Mouse (Mus musculus) ovary, postnatal 10 days (tissue): ENCODE measurements at regions not wholly inside any gene's neighbourhood (a gene's known extent, or its start where the extent isn't known, plus 50 kb on each side); places are given as distances from the start of the nearest gene placed in this dataset.

Experiments
- DNase-seq: peaks from one replicate; pipeline ENCODE4 v3.0.0; 2022; ENCODE audit warnings: low spot score

DNA sequence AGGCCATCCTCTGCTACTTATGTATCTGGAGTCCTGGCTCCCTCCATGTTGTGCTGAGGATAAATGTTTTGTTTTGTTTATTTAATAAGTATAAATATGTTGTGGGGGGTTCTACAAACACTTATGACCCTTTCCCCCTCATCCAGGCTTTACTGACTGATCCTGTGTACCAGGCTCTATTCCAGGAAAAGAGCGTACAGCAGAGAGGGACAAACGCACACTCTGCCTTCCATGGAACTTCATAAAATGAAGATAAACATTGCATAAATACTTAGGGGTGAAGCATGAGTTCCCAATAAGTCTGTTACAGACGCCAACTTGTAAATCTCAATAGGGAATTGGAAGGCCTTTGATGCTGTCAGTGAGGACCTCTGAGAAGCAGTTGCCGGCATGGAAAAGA is 263.7 kb upstream of the Atp2b1 start:
- DNase-seq, result no peak

DNA sequence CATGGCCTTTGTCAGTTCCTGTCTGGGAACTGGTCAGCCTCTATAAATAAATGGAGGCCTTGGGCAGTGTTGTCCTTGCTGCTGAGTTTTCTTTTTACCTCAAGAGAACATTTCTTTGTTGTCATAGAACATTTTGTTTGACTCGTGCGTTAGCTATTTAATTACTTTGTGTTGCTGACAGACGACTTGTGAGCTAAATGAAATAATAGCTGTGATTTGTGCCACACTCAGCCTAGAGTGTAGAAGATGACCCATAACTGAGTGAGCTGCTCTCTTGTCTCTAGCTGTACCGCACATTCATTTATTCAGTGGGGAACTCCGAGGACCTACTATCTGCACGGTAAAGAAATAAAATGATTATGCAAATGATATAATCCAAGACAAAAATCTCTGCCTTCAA is 263.1 kb upstream of the Atp2b1 start:
- DNase-seq, result no peak

DNA sequence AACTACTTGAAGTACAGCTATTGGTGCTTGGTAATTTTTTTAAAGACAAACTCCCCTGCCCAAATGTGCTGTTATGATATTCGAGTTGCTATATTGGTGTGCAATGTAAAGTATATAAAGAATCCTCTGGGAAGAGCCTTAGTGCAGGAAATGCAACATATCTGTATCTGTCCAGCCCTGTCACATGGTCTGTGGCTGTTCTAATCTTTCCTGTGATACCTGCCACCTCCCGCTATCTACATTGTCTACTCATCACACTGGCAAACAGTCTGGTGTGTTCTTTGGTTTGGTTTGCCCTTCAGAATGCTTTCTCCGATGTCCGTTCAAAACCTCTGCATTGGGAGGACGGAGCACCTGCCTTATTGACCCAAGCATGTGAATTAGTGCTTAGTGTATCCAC is 262.6 kb upstream of the Atp2b1 start:
- DNase-seq, result no peak

DNA sequence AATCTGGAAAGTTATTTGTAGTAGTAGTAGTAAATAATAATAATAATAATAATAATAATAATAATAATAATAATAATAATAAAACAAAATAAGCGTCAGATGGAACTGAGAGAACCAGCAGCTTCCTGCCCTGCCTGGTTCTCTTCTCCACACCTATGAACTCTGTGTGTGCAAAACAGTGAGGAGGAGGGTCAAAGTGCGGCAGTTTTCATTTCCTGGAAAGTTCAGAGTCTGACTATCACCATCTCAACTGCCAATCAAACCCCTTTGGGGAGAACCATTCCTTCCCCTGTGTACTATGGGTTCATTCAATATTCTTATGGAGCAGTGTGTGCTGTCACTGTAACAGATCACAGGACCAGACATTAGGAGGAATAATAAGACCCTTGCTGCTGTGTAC is 262.1 kb upstream of the Atp2b1 start:
- DNase-seq, result no peak

DNA sequence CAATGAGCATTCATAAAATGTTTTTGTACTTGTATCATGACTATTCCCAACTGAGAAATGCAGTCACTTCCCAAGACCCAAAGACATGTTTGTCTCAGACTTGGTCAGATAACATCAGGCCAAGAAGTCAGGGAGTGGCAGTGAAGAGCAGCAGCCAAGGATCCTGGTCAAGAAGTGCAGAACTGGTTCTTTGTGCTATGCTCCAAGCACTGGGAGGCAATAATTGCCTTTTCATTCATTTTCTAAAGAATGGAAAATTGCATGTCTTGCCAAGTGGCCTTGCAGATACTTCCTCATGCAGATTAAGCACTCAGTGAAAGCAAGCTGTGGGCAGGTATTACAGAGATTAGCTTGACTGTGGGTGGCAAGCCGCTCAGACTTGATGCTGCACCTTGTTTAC is 253.5 kb upstream of the Atp2b1 start:
- no peak for DNase-seq

DNA sequence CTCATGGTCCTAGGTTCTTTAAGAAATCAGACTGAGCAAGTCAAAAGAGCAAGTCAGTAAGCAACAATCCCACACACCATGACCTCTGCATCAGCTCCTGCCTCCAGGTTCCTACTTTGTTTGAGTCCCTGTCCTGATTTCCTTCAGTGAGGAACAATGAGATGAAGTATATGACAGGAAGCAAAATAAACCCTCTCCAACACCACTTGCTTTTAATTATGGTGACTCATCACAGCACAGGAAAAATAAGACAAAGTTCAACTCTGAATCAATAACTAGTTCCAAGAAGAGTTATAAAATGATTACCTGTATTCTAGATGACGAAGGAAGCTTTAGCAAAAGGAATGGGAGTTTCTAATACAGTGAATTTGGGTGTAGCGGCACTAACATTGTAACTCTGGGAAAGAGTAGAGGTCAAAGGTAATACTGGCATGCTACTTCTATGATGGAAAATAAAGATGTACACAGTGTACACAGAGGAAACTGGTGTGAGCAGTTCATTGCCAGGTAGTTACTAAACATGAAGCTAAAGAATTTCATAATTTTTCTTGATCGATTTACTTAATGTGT is 248.2 kb upstream of the Atp2b1 start:
- DNase-seq, result no peak

DNA sequence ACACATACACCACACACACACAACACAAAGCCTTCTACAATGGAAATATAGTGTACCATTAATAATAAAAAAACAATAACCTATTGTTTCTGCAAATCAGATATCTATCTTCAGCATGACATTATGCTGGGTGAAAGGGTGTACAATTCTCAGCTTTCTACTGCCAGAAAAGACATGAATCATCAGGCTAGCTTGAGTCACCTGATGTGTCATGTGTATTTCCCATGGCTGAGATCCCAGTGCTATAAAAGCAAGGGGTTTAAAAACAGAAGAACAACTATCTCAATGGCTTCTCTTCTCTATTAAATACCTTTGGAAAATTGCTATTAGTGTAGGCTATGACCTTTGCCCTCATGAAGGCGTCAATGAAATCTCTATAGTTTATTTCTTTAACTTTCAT is 246.5 kb upstream of the Atp2b1 start:
- DNase-seq, result no peak

DNA sequence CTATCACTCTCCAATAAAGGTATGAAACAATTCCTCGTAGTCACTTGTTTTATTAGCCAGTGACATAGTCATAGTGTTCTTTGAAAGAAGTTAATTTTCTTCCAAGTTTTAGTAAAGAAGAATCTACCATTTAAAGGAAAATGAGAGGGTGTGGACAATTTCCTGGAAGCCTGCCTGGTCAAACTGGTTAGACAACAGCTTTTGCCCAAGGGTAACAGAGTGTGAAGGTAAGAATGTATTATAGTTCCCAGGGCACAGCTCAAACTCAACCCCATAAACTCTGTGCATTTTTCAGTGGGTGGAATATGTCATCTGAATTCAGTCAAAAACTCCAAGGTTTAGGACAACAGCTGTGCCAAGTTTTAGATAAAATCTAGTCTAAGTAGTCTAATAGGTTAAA is 240.1 kb upstream of the Atp2b1 start:
- DNase-seq, result no peak

DNA sequence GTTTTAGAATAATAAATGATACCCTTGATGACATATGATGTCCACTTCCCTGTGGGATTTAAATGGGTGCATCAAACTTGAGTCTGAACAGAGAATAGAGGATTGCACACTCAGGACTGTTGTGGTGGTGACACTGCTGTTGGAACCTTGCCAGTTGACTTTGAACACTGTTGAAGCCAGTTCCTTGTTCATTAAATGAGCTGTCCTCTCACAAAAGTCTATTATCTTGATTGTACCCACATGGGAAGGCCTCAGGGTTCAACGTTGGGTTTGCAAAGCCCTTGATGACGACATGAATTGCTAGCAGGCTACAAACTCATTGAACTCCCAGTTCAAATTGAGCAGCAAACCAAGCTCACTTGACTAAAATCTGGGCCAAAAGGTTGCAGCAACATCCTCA is 237.3 kb upstream of the Atp2b1 start:
- no peak for DNase-seq

DNA sequence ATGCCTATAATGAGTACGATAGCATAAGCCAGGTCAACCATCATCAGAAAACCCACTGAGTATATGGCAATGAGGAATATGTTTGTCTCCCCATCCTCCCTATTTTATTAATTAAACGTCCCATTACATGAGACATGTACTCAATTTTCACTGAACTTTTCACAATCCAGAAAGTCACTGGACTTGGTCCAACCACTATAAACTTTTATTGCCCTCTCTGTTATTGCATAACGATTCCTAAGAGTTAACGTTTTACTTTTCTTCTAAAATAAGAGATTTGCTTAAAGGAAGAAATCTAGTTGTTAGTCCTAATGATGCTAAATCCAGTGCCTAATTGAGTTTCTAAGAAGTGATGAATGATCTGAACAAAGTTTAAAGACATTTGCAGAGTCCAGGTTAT is 236.0 kb upstream of the Atp2b1 start:
- DNase-seq, result no peak

DNA sequence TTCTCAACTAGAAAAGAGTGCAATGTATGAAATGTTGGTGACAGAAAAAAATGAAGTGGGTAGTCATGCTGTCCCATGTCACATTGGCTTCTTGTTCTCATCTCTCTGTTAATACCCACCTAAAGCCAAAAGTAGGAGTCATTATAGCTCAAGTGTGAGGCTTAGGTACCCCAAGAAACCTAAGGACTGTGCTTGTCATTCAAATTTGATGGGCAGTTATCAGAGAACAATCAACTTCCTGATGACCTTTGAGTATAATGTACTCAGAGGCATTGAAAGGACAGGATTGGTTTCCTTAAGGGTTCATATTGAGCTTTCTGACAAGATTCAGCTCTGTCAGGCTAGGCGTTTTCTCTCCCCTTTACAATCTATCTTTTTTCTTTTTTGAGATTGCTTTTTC is 231.8 kb upstream of the Atp2b1 start:
- DNase-seq, result no peak

DNA sequence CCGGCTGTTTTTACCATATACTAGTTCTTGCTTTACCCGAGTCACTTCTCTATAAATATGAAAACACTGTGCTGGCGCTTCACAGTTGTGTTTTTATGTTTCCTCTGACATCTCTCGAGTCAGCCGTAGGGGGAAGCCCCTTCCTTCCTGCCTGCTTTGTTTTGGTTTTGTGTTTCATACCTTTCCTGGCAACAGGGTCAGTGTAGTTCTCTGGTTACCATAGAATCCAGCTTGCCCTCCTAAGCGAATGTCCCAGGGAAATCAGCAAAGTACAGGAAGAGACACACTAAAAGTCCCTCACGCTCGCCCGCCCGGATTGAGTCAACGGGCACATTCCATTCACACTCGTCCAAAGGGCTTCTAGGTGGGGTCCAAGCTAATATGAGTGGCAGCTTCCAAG is 230.0 kb upstream of the Atp2b1 start:
- DNase-seq, result no peak

DNA sequence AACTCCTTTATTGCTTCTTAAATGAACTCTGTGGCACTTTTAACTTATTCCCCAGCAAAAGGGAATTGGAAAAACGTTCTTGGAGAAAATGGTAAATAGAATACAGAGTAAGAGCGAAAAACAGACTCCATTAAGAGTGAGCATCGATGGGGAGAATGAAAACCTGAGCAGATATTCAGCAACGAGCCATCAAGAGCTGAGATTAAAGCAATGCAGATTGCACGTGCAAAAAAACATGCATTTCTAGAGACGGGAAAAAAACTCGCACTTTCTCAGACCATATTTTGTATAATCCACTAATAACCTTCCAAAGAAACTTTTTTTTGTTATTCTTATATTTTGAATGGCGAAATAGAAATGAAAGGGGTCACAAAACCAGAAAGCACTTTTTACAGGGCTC is 229.5 kb upstream of the Atp2b1 start:
- no peak for DNase-seq

DNA sequence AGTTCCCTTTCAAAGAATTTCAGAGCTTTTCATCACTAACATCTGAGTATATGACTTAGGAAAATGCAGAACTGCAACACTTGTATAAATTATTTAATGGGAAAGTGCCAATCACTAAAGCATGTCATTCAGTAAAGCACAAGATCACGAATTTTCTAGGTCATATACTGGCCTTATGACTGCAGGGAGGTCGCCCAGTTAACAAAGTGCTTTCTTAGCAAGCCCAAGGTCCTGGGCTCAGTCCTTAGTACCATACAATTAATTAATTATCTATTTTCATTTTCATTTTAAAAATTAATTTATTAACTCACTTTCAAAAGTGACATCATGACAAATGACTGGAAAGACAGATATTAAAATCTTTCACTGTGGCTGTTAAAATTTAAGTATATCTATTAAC is 228.5 kb upstream of the Atp2b1 start:
- no peak for DNase-seq

DNA sequence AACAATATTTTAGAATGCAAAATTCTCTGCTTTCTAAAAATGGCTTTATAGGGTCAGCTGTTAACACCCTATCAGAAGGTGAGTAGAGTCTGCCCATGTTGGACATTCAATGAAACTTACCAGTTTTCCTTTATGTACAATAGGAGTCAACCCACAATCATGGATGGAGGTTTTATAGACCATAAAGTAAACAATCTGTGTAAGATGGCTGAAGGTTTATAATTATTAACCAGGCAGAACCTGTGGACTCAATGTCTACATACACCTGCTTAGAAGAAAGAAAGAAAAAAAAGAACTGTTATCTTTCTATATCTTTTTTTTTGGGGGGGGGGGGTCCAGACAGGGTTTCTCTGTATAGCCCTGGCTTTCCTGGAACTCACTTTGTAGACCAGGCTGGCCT is 227.8 kb upstream of the Atp2b1 start:
- no peak for DNase-seq

DNA sequence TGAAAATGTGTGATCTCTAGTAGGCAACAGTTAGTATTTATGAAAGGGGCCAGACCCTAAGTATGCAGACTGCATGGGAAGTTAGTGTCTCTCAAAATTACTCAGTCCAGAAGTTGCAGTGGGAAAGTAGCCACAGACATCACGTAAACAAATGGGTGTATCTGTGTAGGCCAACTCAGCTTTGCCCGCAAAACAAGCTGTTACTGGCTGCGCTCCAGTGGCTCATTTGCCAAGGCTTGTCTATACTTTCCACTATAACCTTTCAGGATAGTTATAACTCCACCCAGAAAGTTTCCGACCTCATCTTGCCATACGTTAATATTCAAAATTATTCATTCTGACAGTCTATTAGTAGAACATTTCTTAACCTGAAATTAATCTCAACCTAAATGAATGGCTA is 222.4 kb upstream of the Atp2b1 start:
- DNase-seq, result no peak

DNA sequence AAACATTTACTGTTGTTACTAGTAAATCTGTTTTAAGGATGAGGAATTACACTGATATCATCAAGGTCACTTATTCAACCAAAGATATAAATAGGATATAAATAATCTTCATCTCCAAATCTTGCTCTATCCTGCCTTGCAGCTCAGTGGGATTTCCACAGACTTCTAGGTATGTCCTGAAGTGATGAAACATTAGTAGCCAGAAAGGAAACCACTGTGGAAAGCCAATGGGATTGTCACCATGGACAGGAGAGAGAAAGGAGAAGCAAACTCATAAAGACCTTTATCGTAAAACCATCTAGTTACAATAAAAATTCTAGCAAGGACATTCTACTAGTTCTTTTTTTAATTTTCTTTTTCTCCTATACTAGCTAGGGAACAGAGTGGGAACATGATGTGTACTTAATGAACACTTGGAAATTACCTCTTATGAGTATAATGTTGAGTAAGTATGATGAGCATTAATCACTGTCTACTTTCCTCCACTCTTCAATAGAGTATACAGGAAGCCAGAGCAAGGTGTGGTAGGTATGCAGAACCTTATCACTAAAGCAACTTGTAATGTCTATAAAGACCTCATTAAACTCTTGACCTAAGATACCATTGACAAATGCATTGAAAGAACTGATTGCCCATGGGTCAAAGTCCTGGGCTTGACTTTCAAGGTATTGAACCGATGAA is 219.4 kb upstream of the Atp2b1 start:
- no peak for DNase-seq

DNA sequence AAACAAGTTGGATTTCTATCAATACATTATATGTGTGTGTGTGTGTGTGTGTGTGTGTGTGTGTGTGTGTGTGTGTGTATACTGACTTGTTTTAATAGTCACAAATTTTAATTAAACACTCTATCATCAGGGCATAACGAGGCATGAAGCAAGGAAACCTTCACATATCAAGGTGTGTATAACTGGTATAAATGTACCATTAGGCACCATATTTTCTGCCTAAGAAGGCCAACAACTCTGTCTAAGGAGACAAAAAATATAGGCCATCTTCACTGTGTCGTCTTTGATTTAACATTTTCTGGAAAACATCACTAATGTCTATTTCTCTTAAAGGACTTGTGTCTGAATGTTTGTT is 218.9 kb upstream of the Atp2b1 start:
- DNase-seq, result no peak

DNA sequence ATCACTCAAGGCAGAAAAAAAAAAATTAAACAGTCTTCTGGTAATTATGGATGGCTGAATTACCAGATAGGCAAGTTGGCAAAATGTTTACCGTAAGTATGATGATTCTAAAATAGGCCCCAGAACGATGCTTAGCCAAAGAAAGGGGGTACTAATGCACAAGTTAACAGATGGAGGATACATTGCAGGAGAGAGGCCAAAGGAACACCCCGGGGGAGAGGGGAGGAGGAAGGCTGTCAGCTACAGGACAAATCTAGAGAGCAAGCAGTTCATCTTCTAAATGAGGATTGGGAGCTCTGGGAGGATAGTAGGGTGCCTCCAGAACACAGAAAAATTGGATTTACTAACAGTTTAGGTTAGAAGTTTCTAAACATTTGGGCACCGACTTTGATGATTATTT is 216.3 kb upstream of the Atp2b1 start:
- DNase-seq, result no peak

DNA sequence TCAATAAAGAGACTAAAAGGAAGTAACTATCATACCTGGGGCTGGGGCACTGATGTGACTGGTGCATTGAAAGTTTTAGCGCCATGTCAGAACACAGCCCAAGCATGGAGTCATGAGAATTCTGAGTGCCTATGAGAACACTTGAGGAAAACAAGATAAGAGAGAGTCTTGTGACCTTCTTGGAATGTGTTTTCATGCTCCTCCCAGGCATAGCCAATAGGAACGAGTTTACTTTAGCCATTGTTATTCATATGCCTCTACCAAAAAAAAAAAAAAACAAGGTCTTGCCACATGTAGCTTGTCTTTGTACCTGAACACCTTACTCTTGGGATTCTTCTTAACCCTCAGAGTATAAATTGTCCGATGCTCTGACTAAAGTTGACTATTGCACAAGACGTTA is 214.6 kb upstream of the Atp2b1 start:
- DNase-seq, result no peak

DNA sequence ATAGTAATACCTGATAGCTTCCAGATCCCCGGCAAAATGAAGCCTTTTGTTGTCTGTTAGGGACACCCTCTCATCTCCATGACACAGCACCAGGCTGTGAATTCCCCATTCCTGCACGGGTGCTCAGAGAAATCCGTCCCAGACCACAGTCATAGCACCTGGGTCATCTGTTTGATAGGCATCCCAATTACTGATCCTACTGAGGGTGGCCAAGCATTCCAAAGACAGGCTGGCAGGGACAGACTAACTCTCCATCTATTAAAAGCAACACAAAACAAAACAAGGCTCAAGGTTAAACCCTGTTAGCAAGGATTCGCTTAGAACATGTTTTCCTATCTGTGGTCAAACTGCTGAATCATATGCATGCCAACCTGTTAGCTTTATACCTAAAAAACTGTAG is 213.8 kb upstream of the Atp2b1 start:
- DNase-seq, result no peak

DNA sequence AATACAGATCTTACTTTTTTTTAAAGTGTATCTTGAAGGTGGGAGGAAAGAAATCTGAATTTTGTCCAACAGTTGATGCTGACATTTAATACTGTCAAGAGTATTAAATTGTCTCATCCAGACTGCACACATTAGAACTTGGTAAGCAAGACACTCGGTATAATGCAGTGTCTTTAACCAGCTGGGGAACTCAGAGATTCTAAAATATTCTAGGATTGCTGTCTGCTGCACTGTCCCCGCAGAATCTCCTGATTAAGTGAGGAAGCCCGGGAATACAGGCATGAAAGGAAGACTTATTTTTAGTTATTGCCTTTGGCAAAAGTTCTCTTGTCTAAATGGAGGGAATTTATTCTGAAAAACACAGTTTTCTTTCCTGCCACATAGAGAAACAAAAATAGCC is 212.9 kb upstream of the Atp2b1 start:
- no peak for DNase-seq

DNA sequence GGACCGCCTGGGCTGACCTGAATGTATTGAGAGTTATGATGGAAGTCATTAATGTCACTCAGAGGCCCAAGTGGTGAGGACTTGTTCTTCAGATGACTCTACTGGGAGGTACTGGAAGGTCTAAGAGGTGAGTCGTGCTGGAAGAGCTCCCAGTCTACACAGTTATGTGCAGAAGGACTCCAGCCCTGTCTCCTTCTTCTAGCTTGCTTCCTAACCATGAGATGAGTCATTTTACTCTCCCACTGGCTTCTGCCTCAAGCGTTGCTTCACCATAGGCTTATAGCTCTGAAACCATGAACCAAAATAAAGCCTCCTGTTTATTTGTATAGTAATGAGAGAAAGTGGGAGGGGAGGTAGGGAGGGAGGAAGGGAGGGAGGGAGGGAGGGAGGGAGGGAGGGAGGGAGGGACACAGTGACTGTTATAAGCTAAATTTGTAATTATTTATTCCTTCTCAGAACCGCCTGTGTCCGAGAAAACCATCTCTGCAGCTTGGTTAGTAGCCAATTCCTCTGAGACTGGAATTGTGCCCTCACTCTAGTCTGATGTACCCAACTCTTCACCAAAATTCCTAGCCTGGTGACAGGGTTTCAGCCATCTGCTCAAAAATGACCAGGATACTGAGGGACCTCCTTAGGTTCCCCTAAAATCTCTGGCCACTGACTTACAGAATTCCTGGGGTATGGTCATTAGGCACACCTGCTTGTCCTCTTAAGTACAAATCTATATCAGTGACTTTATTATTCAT is 211.6 kb upstream of the Atp2b1 start:
- no peak for DNase-seq
